Mouse (Mus musculus): ENCODE data around the gene Snip1. TPM values are rescaled to one million over a fixed set of nuclear protein-coding genes. Genes with fewer than 3 reads are reported as not detected.

The Snip1 gene
- polyA plus RNA-seq (2015; fragmentation: Nextera tagmentation; extraction: Ambion mirVana), result 30.5 and 31.0 TPM in 2 replicates

- under 1% methylated on average over 77 of the region's 78 CpGs for WGBS
- Histone ChIP-seq H3K27ac (peak within 1 kb of the TSS; percentile 72), H3K9me3 (no peaks in the 10 kb centered on the region), H3K4me2 (peak within 1 kb of the TSS; percentile 69), H3K4me1 (peaks cover 23% of the 10 kb centered on the region), H3K4me3 (peak within 1 kb of the TSS; percentile 92), H3K36me3 (peaks cover 31% of the 10 kb centered on the region), H3K9ac (peak within 1 kb of the TSS; percentile 79), H3K27me3 (0 out of 2 replicates have a peak, but pooled peaks cover 5% of the 10 kb centered on the region)
- peak; percentile 87 for ATAC-seq (ENCODE audit: insufficient number of reproducible peaks, low FRiP score, low TSS enrichment, low read depth)
Observed at GRCm38 (mm10) chr4:125066490-125067370, at the start of gene Snip1. Snip1 (plus strand) TSS chr4:125066672.

DNA sequence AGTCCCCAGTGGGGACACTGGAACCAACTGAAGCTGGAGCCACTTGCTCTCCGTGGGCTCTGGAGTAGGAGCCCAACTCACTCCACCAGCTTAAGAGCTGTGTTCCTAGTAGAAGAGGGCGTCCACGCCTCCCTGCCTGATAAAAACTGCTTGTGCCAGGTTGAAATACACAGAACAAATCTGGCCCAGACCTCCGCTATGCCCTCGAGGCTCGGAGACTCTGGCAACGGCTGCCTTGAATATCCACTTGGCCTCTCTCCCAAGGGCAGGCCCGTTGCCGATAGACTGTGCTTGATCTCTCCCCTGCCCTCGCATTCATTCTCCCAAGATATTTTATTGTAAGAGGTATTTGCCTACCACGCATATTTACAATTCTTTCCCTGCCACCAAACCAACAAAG is 49.0 kb upstream of the Snip1 start:
- Histone ChIP-seq H3K36me3 (no peaks in the 10 kb centered on the region), H3K27ac (no peak overlapping the region), H3K4me3 (no peak overlapping the region), H3K27me3 (peaks cover 31% of the 10 kb centered on the region), H3K9me3 (no peaks in the 10 kb centered on the region), H3K4me1 (no peaks in the 10 kb centered on the region), H3K4me2 (no peak overlapping the region), H3K9ac (no peak overlapping the region)
- WGBS, result 69% methylated on average over 11 of the region's 11 CpGs
- ATAC-seq (ENCODE audit: insufficient number of reproducible peaks, low FRiP score, low TSS enrichment, low read depth), result no peak

- H3K4me2 ChIP-seq, result no peak overlapping the region
- no peaks in the 10 kb centered on the region for H3K9me3 ChIP-seq
- no peak overlapping the region for H3K27ac ChIP-seq
- no peak overlapping the region for H3K4me3 ChIP-seq
- 25% methylated on average over 11 of the region's 11 CpGs for WGBS
- H3K27me3 ChIP-seq, result peaks cover 36% of the 10 kb centered on the region
- ATAC-seq (ENCODE audit: insufficient number of reproducible peaks, low FRiP score, low TSS enrichment, low read depth), result no peak
- H3K4me1 ChIP-seq, result no peaks in the 10 kb centered on the region
- H3K9ac ChIP-seq, result no peak overlapping the region
- H3K36me3 ChIP-seq, result no peaks in the 10 kb centered on the region
Observed at GRCm38 (mm10) chr4:125020780-125021538, 45.5 kb upstream of the Snip1 start.

DNA sequence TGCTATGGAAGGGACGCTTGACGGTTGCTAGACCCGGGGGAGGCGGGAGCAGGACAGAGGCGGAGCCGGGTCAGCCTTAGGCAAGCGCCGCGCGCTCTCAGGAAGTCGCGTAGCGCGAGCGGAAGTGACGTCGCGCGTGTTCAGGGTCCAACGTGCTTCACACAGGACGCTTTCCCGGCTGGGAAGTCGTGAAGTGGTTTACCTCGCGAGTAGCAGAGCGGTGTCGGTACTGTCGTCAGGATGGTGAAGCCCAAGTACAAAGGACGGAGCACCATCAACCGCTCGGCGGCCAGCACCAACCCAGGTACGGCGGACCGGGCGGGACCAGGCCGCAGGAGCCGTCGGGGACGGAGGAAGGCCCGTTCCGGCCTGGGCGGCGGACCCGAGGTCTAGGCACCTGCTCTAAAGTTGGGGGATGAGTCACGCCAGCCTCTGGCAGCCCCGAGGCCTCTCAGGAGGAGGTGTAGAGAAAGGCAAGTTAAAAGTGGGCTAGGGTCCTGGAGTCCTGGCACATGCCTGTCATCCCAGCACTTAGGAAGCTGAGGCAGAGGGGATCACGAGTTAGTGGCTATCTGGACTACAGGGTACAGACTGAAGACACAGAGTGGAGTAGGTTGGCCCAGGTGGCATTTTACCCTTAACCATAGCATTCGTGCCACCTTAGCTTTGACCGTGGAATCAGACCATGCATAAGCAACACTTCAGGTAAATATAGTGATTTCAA is 36.4 kb upstream of the Snip1 start:
- Histone ChIP-seq H3K9me3 (no peaks in the 10 kb centered on the region), H3K4me3 (peak overlapping the region; percentile 80), H3K9ac (peak overlapping the region; percentile 77), H3K4me1 (peaks cover 12% of the 10 kb centered on the region), H3K27me3 (peaks cover 25% of the 10 kb centered on the region), H3K4me2 (peak overlapping the region; percentile 84), H3K27ac (peak overlapping the region; percentile 67), H3K36me3 (peaks cover 11% of the 10 kb centered on the region)
- ATAC-seq (ENCODE audit: insufficient number of reproducible peaks, low FRiP score, low TSS enrichment, low read depth), result peak; percentile 90
- under 1% methylated on average over 50 of the region's 50 CpGs for WGBS

- no peak overlapping the region for H3K27ac ChIP-seq
- H3K9me3 ChIP-seq, result no peaks in the 10 kb centered on the region
- no peaks in the 10 kb centered on the region for H3K27me3 ChIP-seq
- WGBS, result 92% methylated on average over 4 of the region's 4 CpGs
- no peak for ATAC-seq (ENCODE audit: insufficient number of reproducible peaks, low FRiP score, low TSS enrichment, low read depth)
- H3K9ac ChIP-seq, result no peak overlapping the region
- H3K4me3 ChIP-seq, result no peak overlapping the region
- no peak overlapping the region for H3K4me2 ChIP-seq
- peaks cover 41% of the 10 kb centered on the region for H3K36me3 ChIP-seq
- peaks cover 12% of the 10 kb centered on the region for H3K4me1 ChIP-seq
Observed at GRCm38 (mm10) chr4:125034341-125034740, 32.1 kb upstream of the Snip1 start.

- H3K27me3 ChIP-seq, result no peaks in the 10 kb centered on the region
- H3K36me3 ChIP-seq, result peaks cover 94% of the 10 kb centered on the region
- no peak overlapping the region for H3K9ac ChIP-seq
- ATAC-seq (ENCODE audit: insufficient number of reproducible peaks, low FRiP score, low TSS enrichment, low read depth), result no peak
- H3K9me3 ChIP-seq, result no peaks in the 10 kb centered on the region
- WGBS, result 84% methylated on average over 7 of the region's 7 CpGs
- no peaks in the 10 kb centered on the region for H3K4me1 ChIP-seq
- H3K27ac ChIP-seq, result no peak overlapping the region
- no peak overlapping the region for H3K4me3 ChIP-seq
- H3K4me2 ChIP-seq, result no peak overlapping the region
Observed at GRCm38 (mm10) chr4:125044454-125044853, 22.0 kb upstream of the Snip1 start.

GRCm38 (mm10) chr4:125055385-125055784 is 11.1 kb upstream of the Snip1 start:
- 86% methylated on average over 9 of the region's 9 CpGs for WGBS
- H3K36me3 ChIP-seq, result peaks cover 54% of the 10 kb centered on the region
- H3K27ac ChIP-seq, result no peak overlapping the region
- H3K9ac ChIP-seq, result no peak overlapping the region
- peaks cover 19% of the 10 kb centered on the region for H3K4me1 ChIP-seq
- no peak for ATAC-seq (ENCODE audit: insufficient number of reproducible peaks, low FRiP score, low TSS enrichment, low read depth)
- no peak overlapping the region for H3K4me3 ChIP-seq
- no peak overlapping the region for H3K4me2 ChIP-seq
- H3K9me3 ChIP-seq, result no peaks in the 10 kb centered on the region
- H3K27me3 ChIP-seq, result no peaks in the 10 kb centered on the region

GRCm38 (mm10) chr4:125056476-125056875 is 10.0 kb upstream of the Snip1 start:
- H3K27ac ChIP-seq, result no peak overlapping the region
- WGBS, result 32% methylated on average over 4 of the region's 4 CpGs
- H3K27me3 ChIP-seq, result no peaks in the 10 kb centered on the region
- H3K4me2 ChIP-seq, result no peak overlapping the region
- H3K4me3 ChIP-seq, result no peak overlapping the region
- H3K9me3 ChIP-seq, result no peaks in the 10 kb centered on the region
- peaks cover 19% of the 10 kb centered on the region for H3K4me1 ChIP-seq
- H3K9ac ChIP-seq, result no peak overlapping the region
- H3K36me3 ChIP-seq, result peaks cover 46% of the 10 kb centered on the region
- ATAC-seq (ENCODE audit: insufficient number of reproducible peaks, low FRiP score, low TSS enrichment, low read depth), result no peak

DNA sequence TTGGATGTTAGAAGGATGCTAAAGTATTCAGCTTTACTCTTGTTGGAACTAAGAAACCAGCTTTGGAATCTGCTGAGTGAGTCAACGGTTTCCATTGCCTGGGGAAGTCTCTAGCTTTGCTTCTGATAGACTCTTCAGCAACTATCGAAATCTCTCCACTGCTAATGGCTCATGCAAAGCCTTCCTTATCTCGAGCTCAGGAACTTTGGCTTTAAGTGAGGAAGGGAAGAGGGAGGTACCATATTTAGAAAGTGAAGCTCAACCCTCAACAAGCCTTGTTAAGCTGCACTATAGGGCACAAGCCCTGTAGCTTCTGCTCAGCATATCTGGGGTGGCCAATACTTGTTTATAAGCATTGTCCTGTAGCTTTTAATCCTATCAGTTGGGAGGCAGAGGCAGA is 9.2 kb upstream of the Snip1 start:
- H3K27me3 ChIP-seq, result no peaks in the 10 kb centered on the region
- no peak overlapping the region for H3K4me2 ChIP-seq
- H3K27ac ChIP-seq, result no peak overlapping the region
- peaks cover 19% of the 10 kb centered on the region for H3K4me1 ChIP-seq
- H3K4me3 ChIP-seq, result no peak overlapping the region
- ATAC-seq (ENCODE audit: insufficient number of reproducible peaks, low FRiP score, low TSS enrichment, low read depth), result no peak
- WGBS, result 17% methylated on average over 3 of the region's 3 CpGs
- peaks cover 38% of the 10 kb centered on the region for H3K36me3 ChIP-seq
- H3K9ac ChIP-seq, result no peak overlapping the region
- no peaks in the 10 kb centered on the region for H3K9me3 ChIP-seq

- peaks cover 19% of the 10 kb centered on the region for H3K4me1 ChIP-seq
- H3K4me2 ChIP-seq, result no peak overlapping the region
- no peak for ATAC-seq (ENCODE audit: insufficient number of reproducible peaks, low FRiP score, low TSS enrichment, low read depth)
- no peak overlapping the region for H3K9ac ChIP-seq
- no peaks in the 10 kb centered on the region for H3K9me3 ChIP-seq
- H3K4me3 ChIP-seq, result no peak overlapping the region
- H3K36me3 ChIP-seq, result peaks cover 32% of the 10 kb centered on the region
- WGBS, result 47% methylated on average over 5 of the region's 5 CpGs
- no peak overlapping the region for H3K27ac ChIP-seq
- H3K27me3 ChIP-seq, result no peaks in the 10 kb centered on the region
Observed at GRCm38 (mm10) chr4:125058033-125058432, 8.4 kb upstream of the Snip1 start.

GRCm38 (mm10) chr4:125059025-125059424 is 7.4 kb upstream of the Snip1 start:
- H3K27me3 ChIP-seq, result 0 out of 2 replicates have a peak, but pooled peaks cover under 1% of the 10 kb centered on the region
- no peak for ATAC-seq (ENCODE audit: insufficient number of reproducible peaks, low FRiP score, low TSS enrichment, low read depth)
- H3K27ac ChIP-seq, result no peak overlapping the region
- H3K4me2 ChIP-seq, result peak overlapping the region; percentile 34
- H3K4me1 ChIP-seq, result peaks cover 19% of the 10 kb centered on the region
- no peak overlapping the region for H3K4me3 ChIP-seq
- H3K9ac ChIP-seq, result 0 out of 2 replicates have a peak overlapping the region, but pooled peaks have one; percentile 20
- H3K9me3 ChIP-seq, result no peaks in the 10 kb centered on the region
- WGBS, result 4% methylated on average over 8 of the region's 8 CpGs
- H3K36me3 ChIP-seq, result peaks cover 22% of the 10 kb centered on the region
